Mouse (Mus musculus) embryonic facial prominence, embryonic 13.5 days (tissue): ENCODE data around the gene Pycard. TPM values are rescaled to one million over a fixed set of nuclear protein-coding genes. Genes with fewer than 3 reads are reported as not detected.
"Not testable (repeated sequence)": the region's sequence is repeated elsewhere in the genome, so short reads cannot be mapped to it uniquely, and the experiment has no call there.

Experiments used
- ATAC-seq: fragments of 200-750 bp; cut with Nextera tagmentation; 2 replicates; pipeline ENCODE4 v1.8.0; 2017; ENCODE audit warnings: low read depth; ENCODE audit not compliant: insufficient number of reproducible peaks, insufficient read depth, low FRiP score, low TSS enrichment
- H3K27ac ChIP-seq: fragments of 300-500 bp; sonication (generic); 2 replicates; pipeline ENCODE4 v1.5.1; 2015; ENCODE audit warnings: moderate library complexity, mild to moderate bottlenecking, inconsistent platforms
- H3K27me3 ChIP-seq: fragments of 300-500 bp; sonication (generic); 2 replicates; pipeline ENCODE4 v1.6.1; 2015; ENCODE audit warnings: mild to moderate bottlenecking, inconsistent platforms
- H3K36me3 ChIP-seq: fragments of 300-500 bp; sonication (generic); 2 replicates; pipeline ENCODE4 v1.6.1; 2015; ENCODE audit warnings: mild to moderate bottlenecking, inconsistent platforms
- H3K4me1 ChIP-seq: fragments of 300-500 bp; sonication (generic); 2 replicates; pipeline ENCODE4 v1.6.1; 2015; ENCODE audit warnings: inconsistent platforms
- H3K4me2 ChIP-seq: fragments of 300-500 bp; sonication (generic); 2 replicates; pipeline ENCODE4 v1.6.1; 2015; ENCODE audit warnings: moderate library complexity, mild to moderate bottlenecking, inconsistent platforms
- H3K4me3 ChIP-seq: fragments of 300-500 bp; sonication (generic); 2 replicates; pipeline ENCODE4 v1.5.1; 2015; ENCODE audit warnings: mild to moderate bottlenecking, inconsistent platforms
- H3K9ac ChIP-seq: fragments of 300-500 bp; sonication (generic); 2 replicates; pipeline ENCODE4 v1.6.1; 2015; ENCODE audit warnings: mild to moderate bottlenecking, inconsistent platforms
- H3K9me3 ChIP-seq: fragments of 300-500 bp; sonication (generic); 2 replicates; pipeline ENCODE4 v1.6.1; 2016; ENCODE audit warnings: inconsistent platforms
- WGBS: fragments of 180-500 bp; shearing (Covaris S2); methylation state at CpG from one replicate; pipeline ENCODE4 v1.1.7; 2015; ENCODE audit warnings: mixed read lengths; 5-methylcytosine and 5-hydroxymethylcytosine counted together
- polyA plus RNA-seq: library from polyadenylated mRNA; unstranded; fragments of >200 nt; fragmentation: Nextera tagmentation; extraction: Ambion mirVana; gene quantifications from 2 replicates; pipeline ENCODE4 v1.2.1, GENCODE M21; 2015

Pycard gene
- polyA plus RNA-seq, 1 experiment from 2014 or later: 34.3 TPM

DNA sequence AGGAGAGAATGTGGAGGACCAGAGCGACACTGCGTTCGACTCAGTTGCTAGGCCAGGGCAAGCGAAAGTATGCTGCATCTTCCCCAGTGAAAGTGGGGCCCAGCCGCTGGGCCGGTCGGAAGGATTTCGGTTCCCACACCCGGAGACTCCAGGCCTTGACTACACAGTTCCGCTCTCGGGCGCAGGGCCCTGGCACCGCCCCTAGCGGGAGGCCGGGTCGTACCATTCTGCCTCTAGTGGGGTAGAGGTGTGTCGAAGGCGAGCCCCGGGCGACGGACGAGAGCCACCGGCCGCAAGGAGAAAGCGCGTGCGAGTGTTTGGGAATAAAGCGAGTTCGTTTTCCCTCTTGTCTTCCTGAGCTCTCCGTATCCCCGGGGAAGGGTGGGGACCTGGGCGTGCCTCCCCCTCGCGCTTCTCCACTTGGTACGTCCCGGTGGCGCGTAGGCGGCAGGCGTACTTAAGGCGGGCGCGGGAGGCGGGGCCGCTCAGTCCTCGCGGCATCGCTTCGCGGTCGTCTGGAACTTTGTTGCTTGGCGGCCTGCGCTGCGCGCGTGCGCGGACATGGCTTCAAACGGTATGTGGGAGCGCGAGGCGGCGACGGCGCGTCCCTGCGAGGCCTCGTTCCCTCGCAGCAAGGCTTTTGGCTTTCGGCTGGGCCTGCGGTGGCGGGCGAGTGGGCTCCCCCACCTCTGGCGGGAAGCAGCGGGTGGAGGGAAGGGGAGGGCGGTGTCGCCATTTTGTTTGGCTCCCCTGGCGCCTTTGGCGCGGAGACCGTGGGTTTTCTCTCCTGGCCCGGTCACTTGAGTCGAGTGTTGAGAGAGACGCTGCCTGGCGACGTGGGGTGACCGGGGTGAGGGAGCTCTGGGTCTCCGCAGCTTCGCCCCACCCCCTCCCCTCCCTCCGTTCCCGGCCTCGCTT lies 26.4 kb downstream of the Pycard start, which contains the start of gene Fus:
Gene Fus, plus strand, starts transcription at position 454 of the 918 bp plus-strand sequence.
- H3K4me2 ChIP-seq: peak within 1 kb of the TSS; percentile 85
- WGBS: under 1% methylated on average over 92 of the region's 92 CpGs
- ATAC-seq: peak; percentile 92
- peak within 1 kb of the TSS; percentile 88 for H3K4me3 ChIP-seq
- peaks cover 26% of the 10 kb centered on the region for H3K36me3 ChIP-seq
- no peaks in the 10 kb centered on the region for H3K9me3 ChIP-seq
- H3K27me3 ChIP-seq: no peaks in the 10 kb centered on the region
- peak within 1 kb of the TSS; percentile 97 for H3K27ac ChIP-seq
- peaks cover 20% of the 10 kb centered on the region for H3K4me1 ChIP-seq
- H3K9ac ChIP-seq: peak within 1 kb of the TSS; percentile 98

DNA sequence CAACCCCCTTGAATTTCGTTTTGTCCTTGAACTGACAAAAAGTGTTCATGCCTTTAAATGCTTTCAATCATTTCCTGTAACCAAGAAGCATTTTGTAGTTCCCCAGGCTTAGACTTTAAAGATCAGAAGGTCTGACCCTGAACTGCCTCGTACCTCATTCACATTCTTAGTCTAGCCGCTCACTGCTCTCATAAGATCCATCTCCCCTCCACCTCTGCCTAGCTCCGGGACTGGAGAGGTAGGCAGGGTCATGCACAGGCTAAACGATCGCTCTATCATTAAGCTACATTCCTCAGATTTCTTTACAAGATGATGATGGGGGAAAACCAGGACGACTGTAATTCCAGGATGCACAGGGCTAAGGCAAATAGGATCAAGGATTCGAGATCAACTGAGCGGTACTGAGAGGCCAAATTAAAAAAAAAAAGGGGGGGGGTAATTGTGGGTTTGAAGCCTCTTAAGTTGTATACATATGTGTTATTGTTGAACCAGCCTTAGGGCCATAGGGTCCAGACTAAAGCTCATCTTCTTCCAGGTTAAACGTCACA lies 27.2 kb downstream of the Pycard start:
- peak overlapping the region; percentile 88 for H3K4me3 ChIP-seq
- ATAC-seq: no peak

DNA sequence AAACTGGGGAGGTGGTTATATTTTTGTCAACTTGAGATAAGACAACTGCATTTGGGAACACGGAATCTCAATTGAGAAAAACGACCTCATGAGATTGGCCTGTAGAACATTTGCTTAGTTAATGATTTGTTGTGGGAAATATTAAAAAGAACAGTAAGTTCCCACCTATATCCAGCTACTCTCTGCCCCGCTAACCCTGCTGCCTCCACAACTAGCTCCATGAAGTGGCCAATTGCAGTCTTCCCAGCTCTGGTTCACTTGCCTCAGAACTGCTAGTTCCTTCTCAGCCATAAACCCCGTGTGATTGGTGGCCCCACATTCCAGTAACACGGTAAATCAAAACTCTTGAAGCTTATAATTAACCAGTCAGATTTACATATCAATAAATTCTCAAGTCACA lies 34.3 kb downstream of the Pycard start:
- 62% methylated on average over 5 of the region's 5 CpGs for WGBS

More for the DNA sequence above, 27.2 kb downstream of the Pycard start:
- Histone ChIP-seq H3K9ac (peak overlapping the region; percentile 98), H3K27me3 (no peaks in the 10 kb centered on the region), H3K9me3 (no peaks in the 10 kb centered on the region), H3K36me3 (peaks cover 18% of the 10 kb centered on the region), H3K4me1 (peaks cover 18% of the 10 kb centered on the region), H3K27ac (peak overlapping the region; percentile 97), H3K4me2 (peak overlapping the region; percentile 56)
- 6% methylated on average over 10 of the region's 10 CpGs for WGBS

DNA sequence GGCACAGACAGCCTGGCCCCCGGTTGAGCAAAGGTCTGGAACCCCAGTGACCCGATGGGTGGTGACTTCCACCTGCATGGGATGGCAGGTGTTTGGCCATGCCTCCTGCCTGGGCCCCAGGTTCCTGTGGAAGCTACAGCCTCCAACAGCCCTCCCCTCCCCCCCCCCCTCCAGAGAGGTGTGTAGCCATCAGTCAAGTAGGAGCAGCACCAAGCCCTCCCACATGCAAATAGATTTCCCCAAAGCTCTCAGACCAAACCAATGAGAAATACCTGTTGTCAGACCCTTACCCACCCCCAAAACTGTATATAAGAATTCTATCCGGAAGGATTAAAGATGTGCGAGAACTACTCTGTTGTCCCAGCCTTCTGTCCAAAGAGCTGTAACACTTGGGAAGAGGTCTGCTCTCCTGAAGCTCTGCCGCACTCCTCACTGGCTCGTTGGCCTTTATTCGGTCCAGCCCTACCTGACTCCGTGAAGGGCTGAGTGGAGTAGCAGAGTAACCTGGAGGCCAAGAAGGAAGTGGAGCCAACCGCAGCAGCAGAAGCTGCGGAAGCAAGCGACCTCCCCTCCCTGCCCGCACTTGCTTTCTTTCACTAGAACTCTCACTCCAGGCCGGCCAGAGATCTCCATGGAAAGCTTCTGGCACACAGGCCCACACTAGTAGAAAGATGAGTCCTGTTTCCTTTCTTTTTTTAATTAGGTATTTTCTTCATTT lies 40.6 kb downstream of the Pycard start:
- no peaks in the 10 kb centered on the region for H3K4me1 ChIP-seq
- no peak overlapping the region for H3K9ac ChIP-seq
- no peak for ATAC-seq
- no peak overlapping the region for H3K4me2 ChIP-seq
- H3K27me3 ChIP-seq: 0 out of 2 replicates have a peak, but pooled peaks cover 4% of the 10 kb centered on the region
- H3K27ac ChIP-seq: no peak overlapping the region
- WGBS: 42% methylated on average over 13 of the region's 13 CpGs
- no peaks in the 10 kb centered on the region for H3K36me3 ChIP-seq
- H3K4me3 ChIP-seq: no peak overlapping the region
- H3K9me3 ChIP-seq: no peaks in the 10 kb centered on the region

More for the DNA sequence above, 34.3 kb downstream of the Pycard start:
- Histone ChIP-seq H3K4me2 (no peak overlapping the region), H3K4me3 (no peak overlapping the region), H3K9me3 (no peaks in the 10 kb centered on the region), H3K4me1 (no peaks in the 10 kb centered on the region), H3K27ac (no peak overlapping the region), H3K27me3 (no peaks in the 10 kb centered on the region), H3K9ac (no peak overlapping the region), H3K36me3 (no peaks in the 10 kb centered on the region)
- ATAC-seq: no peak

DNA sequence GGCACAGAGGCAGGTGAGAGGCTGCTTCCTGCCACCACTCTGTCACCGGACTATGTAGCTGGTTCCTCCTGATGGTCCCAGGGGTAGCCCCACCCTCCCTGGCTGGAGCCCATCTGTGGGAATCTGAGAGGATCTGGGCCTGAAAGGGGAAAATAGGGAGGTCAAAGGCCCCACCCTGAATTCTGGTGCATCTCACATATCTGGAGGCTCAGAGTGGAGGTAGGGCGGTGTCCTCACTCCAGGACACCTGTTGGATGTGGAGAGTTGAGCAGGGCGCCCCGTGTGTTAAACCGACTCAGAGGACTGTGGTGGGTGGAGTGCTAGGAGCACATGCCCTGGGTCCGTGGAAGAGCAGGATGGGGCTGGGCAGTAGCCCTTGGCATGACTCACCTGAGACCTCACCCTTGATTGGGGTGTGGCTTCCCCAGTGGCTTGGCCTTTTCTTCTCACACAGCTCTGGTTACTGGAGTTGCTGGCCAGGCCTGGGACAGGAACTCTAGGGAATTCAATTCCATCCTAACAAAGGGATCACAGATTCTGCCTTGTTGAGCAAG lies 47.1 kb downstream of the Pycard start, which contains the start of gene Prss36:
Gene Prss36, minus strand, starts transcription at position 256 of the 554 bp plus-strand sequence.
- Histone ChIP-seq H3K36me3 (no peaks in the 10 kb centered on the region), H3K4me3 (no peak within 1 kb of the TSS), H3K9me3 (no peaks in the 10 kb centered on the region), H3K27me3 (peaks cover 43% of the 10 kb centered on the region), H3K27ac (no peak within 1 kb of the TSS), H3K9ac (no peak within 1 kb of the TSS), H3K4me1 (0 out of 2 replicates have a peak, but pooled peaks cover 4% of the 10 kb centered on the region), H3K4me2 (no peak within 1 kb of the TSS)
- WGBS: 76% methylated on average over 6 of the region's 6 CpGs
- ATAC-seq: no peak; the same call in 1 of the 2 replicates

DNA sequence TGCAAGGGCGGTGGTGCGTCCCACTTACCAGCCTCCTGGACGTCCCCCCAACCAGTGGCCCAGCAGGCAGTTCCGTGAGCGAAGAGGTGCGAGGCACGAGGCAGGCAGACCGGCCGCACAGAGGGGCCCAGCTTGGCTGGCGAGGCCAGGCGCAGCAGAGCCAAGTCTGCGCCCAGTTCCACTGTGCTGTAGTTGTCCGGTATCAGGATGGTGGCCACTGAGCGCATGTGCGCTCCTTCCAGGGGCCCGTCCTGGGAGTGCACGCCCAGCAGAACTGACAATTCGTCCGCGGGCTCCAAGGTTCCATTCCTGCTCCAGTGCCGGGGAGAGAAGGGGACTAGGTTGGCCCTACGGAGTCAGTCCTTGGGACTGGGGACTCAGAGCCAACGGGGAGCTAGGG lies 49.1 kb downstream of the Pycard start:
- H3K27me3 ChIP-seq: peaks cover 39% of the 10 kb centered on the region
- H3K4me3 ChIP-seq: peak overlapping the region; percentile 11
- no peaks in the 10 kb centered on the region for H3K9me3 ChIP-seq
- 13% methylated on average over 23 of the region's 23 CpGs for WGBS
- peak overlapping the region; percentile 39 for H3K4me2 ChIP-seq
- no peaks in the 10 kb centered on the region for H3K36me3 ChIP-seq
- 0 out of 2 replicates have a peak, but pooled peaks cover 4% of the 10 kb centered on the region for H3K4me1 ChIP-seq
- H3K9ac ChIP-seq: 0 out of 2 replicates have a peak overlapping the region, but pooled peaks have one; percentile 22
- no peak overlapping the region for H3K27ac ChIP-seq
- ATAC-seq: no peak

DNA sequence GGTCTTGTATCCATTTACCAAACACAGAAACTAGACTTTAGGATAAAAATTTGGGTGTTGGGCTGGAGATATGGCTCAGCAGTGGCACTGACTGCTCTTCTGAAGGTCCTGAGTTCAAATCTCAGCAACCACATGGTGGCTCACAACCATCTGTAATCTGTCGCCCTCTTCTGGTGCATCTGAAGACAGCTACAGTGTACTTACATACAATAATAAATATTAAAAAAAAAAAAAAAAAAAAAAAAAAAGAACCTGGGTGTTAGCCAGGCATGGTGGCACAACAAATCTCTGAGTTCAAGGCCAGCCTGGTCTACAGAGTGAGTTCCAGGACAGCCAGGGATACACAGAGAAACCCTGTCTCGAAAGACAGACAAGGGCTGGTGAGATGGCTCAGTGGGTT lies 51.6 kb downstream of the Pycard start:
- H3K9me3 ChIP-seq, ATAC-seq, H3K4me3 ChIP-seq, H3K4me2 ChIP-seq, H3K9ac ChIP-seq, H3K36me3 ChIP-seq, H3K4me1 ChIP-seq, H3K27ac ChIP-seq: not testable (repeated sequence)
- peaks cover 39% of the 10 kb centered on the region for H3K27me3 ChIP-seq
- 60% methylated on average over 2 of the region's 2 CpGs for WGBS

Other genes starting within 250 kb of the Pycard start
- 7.5 and 8.7 TPM in 2 replicates for gene Fbxl19, start 249.3 kb downstream of the Pycard start, polyA plus RNA-seq
- 16.4 and 19.0 TPM in 2 replicates for gene Orai3, start 224.1 kb downstream of the Pycard start, polyA plus RNA-seq
- gene Setd1a, start 217.2 kb downstream of the Pycard start, polyA plus RNA-seq: 27.0 and 33.2 TPM in 2 replicates
- gene Gm49388, start 208.3 kb downstream of the Pycard start, polyA plus RNA-seq: not detected in 2 replicates
- 15.0 and 15.2 TPM in 2 replicates for gene Hsd3b7, start 193.3 kb downstream of the Pycard start, polyA plus RNA-seq
- 61.0 and 73.1 TPM in 2 replicates for gene Stx4a, start 169.6 kb downstream of the Pycard start, polyA plus RNA-seq
- 7.4 and 8.7 TPM in 2 replicates for gene Stx1b, start 169.3 kb downstream of the Pycard start, polyA plus RNA-seq
- gene Zfp646, start 117.6 kb downstream of the Pycard start, polyA plus RNA-seq: 11.4 and 12.3 TPM in 2 replicates
- gene Zfp668, start 117.0 kb downstream of the Pycard start, polyA plus RNA-seq: 24.9 and 28.2 TPM in 2 replicates
- gene Prss53, start 102.9 kb downstream of the Pycard start, polyA plus RNA-seq: 1.4 and 1.5 TPM in 2 replicates
- gene Gm21974, start 98.4 kb downstream of the Pycard start, polyA plus RNA-seq: not detected in 2 replicates
- gene Vkorc1, start 98.2 kb downstream of the Pycard start, polyA plus RNA-seq: 136 and 137 TPM in 2 replicates
- 83.2 and 96.8 TPM in 2 replicates for gene Bckdk, start 89.8 kb downstream of the Pycard start, polyA plus RNA-seq
- 45.6 and 52.3 TPM in 2 replicates for gene Kat8, start 81.4 kb downstream of the Pycard start, polyA plus RNA-seq
- gene Prss8, start 63.8 kb downstream of the Pycard start, polyA plus RNA-seq: 8.7 and 14.0 TPM in 2 replicates
- gene Prss36, start 47.1 kb downstream of the Pycard start, polyA plus RNA-seq: 10.5 and 10.6 TPM in 2 replicates
- 540 and 577 TPM in 2 replicates for gene Fus, start 26.4 kb downstream of the Pycard start, polyA plus RNA-seq
- 0.18 TPM in 1 of 2 replicates, not detected in the other for gene Trim72, start 10.1 kb upstream of the Pycard start, polyA plus RNA-seq
- gene Itgam, start 68.8 kb upstream of the Pycard start, polyA plus RNA-seq: 0.73 and 0.94 TPM in 2 replicates
- gene Gm49368, start 68.8 kb upstream of the Pycard start, polyA plus RNA-seq: not detected in 2 replicates
- gene Itgax, start 135.7 kb upstream of the Pycard start, polyA plus RNA-seq: not detected in 2 replicates
- not detected in 2 replicates for gene Itgad, start 160.5 kb upstream of the Pycard start, polyA plus RNA-seq
- 2.6 and 5.1 TPM in 2 replicates for gene Cox6a2, start 212.5 kb upstream of the Pycard start, polyA plus RNA-seq
- gene Armc5, start 243.5 kb upstream of the Pycard start, polyA plus RNA-seq: 16.3 and 17.7 TPM in 2 replicates
- gene 9130023H24Rik, start 244.2 kb upstream of the Pycard start, polyA plus RNA-seq: 8.8 and 9.3 TPM in 2 replicates